ENCODE assay signal across 24 mouse cellular contexts in genomic region chr4:88187649-88188048, GRCm38 (mm10).
DNase-seq lines count a peak whose midpoint lies in the region; ATAC-seq and TF ChIP-seq lines count a peak whose summit lies in the region.
"Had no signal": no experiment of that assay in that cellular context is flagged by ENCODE, and none has a peak within 500 bp of the region (broad histone marks: within the 10 kb centered on the region; RNA-seq: fewer than 3 reads in every experiment).

No protein-coding gene starts in this region.

- no peaks in the 10 kb centered on the region for H3K27me3 ChIP-seq in embryonic facial prominence, embryonic 14.5 days (replicated peaks; ENCODE audit: control insufficient read depth, insufficient read depth, low read length)
- no peaks in the 10 kb centered on the region for H3K27me3 ChIP-seq in embryonic facial prominence, embryonic 10.5 days (replicated peaks; ENCODE audit: low read depth, poor library complexity, severe bottlenecking)
- no peaks in the 10 kb centered on the region for H3K27me3 ChIP-seq in lung, embryonic 15.5 days
- H3K27me3 ChIP-seq in stomach, embryonic 15.5 days (replicated peaks), result no peaks in the 10 kb centered on the region
- no peaks in the 10 kb centered on the region for H3K27me3 ChIP-seq in forebrain, postnatal 0 days (ENCODE audit: insufficient read depth, low read length)
- H3K27me3 ChIP-seq: embryonic facial prominence, embryonic 15.5 days; heart, embryonic 13.5 days had no signal

- no peak overlapping the region for H3K27ac ChIP-seq in embryonic facial prominence, embryonic 14.5 days (replicated peaks; ENCODE audit: low read depth, low read length)
- H3K27ac ChIP-seq in embryonic facial prominence, embryonic 10.5 days (replicated peaks), result no peak overlapping the region
- peak overlapping the region; percentile 63 for H3K27ac ChIP-seq in lung, embryonic 15.5 days
- H3K27ac ChIP-seq in stomach, embryonic 15.5 days, result no peak overlapping the region
- no peak overlapping the region for H3K27ac ChIP-seq in forebrain, postnatal 0 days (ENCODE audit: low read depth, low read length)
- H3K27ac ChIP-seq: embryonic facial prominence, embryonic 15.5 days; heart, adult 2 months; heart, embryonic 10.5 days; heart, embryonic 13.5 days; hindbrain, embryonic 14.5 days had no signal

- no peaks in the 10 kb centered on the region for H3K9me3 ChIP-seq in embryonic facial prominence, embryonic 14.5 days (ENCODE audit: control insufficient read depth, low read length)
- H3K9me3 ChIP-seq in embryonic facial prominence, embryonic 10.5 days, result no peaks in the 10 kb centered on the region
- H3K9me3 ChIP-seq in lung, embryonic 15.5 days, result no peaks in the 10 kb centered on the region
- no peaks in the 10 kb centered on the region for H3K9me3 ChIP-seq in stomach, embryonic 15.5 days
- no peaks in the 10 kb centered on the region for H3K9me3 ChIP-seq in forebrain, postnatal 0 days (ENCODE audit: low read length)
- H3K9me3 ChIP-seq: embryonic facial prominence, embryonic 15.5 days; heart, embryonic 10.5 days; heart, embryonic 13.5 days had no signal

- H3K4me2 ChIP-seq in embryonic facial prominence, embryonic 14.5 days (ENCODE audit: low read depth, low read length), result no peak overlapping the region
- no peak overlapping the region for H3K4me2 ChIP-seq in lung, embryonic 15.5 days
- H3K4me2 ChIP-seq in stomach, embryonic 15.5 days, result no peak overlapping the region
- H3K4me2 ChIP-seq in forebrain, postnatal 0 days (ENCODE audit: low read depth), result no peak overlapping the region
- H3K4me2 ChIP-seq: embryonic facial prominence, embryonic 15.5 days; heart, embryonic 13.5 days; hindbrain, embryonic 14.5 days had no signal

- no peaks in the 10 kb centered on the region for H3K36me3 ChIP-seq in embryonic facial prominence, embryonic 14.5 days (ENCODE audit: control insufficient read depth, insufficient read depth, low read length)
- H3K36me3 ChIP-seq in embryonic facial prominence, embryonic 10.5 days (replicated peaks), result 0 out of 2 replicates have a peak, but pooled peaks cover under 1% of the 10 kb centered on the region
- no peaks in the 10 kb centered on the region for H3K36me3 ChIP-seq in lung, embryonic 15.5 days
- no peaks in the 10 kb centered on the region for H3K36me3 ChIP-seq in stomach, embryonic 15.5 days
- H3K36me3 ChIP-seq in forebrain, postnatal 0 days (ENCODE audit: insufficient read depth), result no peaks in the 10 kb centered on the region
- H3K36me3 ChIP-seq: embryonic facial prominence, embryonic 15.5 days; heart, embryonic 10.5 days had no signal

- no peaks in the 10 kb centered on the region for H3K4me1 ChIP-seq in embryonic facial prominence, embryonic 14.5 days (ENCODE audit: control insufficient read depth, insufficient read depth, low read length)
- no peaks in the 10 kb centered on the region for H3K4me1 ChIP-seq in embryonic facial prominence, embryonic 10.5 days
- H3K4me1 ChIP-seq in lung, embryonic 15.5 days, result no peaks in the 10 kb centered on the region
- H3K4me1 ChIP-seq in stomach, embryonic 15.5 days, result no peaks in the 10 kb centered on the region
- peaks cover 7% of the 10 kb centered on the region; the same call in 1 of the 2 replicates for H3K4me1 ChIP-seq in forebrain, postnatal 0 days (ENCODE audit: insufficient read depth)

- no peak for TF ChIP-seq CTCF in forebrain, postnatal 0 days (IDR thresholded peaks at IDR 0.05; ENCODE audit: low read depth)

- no peak overlapping the region for H3K9ac ChIP-seq in embryonic facial prominence, embryonic 14.5 days (ENCODE audit: low read depth, low read length)
- H3K9ac ChIP-seq in lung, embryonic 15.5 days, result no peak overlapping the region
- H3K9ac ChIP-seq in stomach, embryonic 15.5 days, result no peak overlapping the region
- H3K9ac ChIP-seq in forebrain, postnatal 0 days, result no peak overlapping the region
- H3K9ac ChIP-seq: embryonic facial prominence, embryonic 15.5 days; heart, embryonic 13.5 days; hindbrain, embryonic 14.5 days had no signal

- no peak overlapping the region for H3K4me3 ChIP-seq in embryonic facial prominence, embryonic 14.5 days (ENCODE audit: low read depth, low read length)
- H3K4me3 ChIP-seq in embryonic facial prominence, embryonic 10.5 days, result no peak overlapping the region
- no peak overlapping the region for H3K4me3 ChIP-seq in lung, embryonic 15.5 days
- no peak overlapping the region for H3K4me3 ChIP-seq in stomach, embryonic 15.5 days (replicated peaks)
- H3K4me3 ChIP-seq in forebrain, postnatal 0 days (ENCODE audit: low read depth, low read length), result no peak overlapping the region
- H3K4me3 ChIP-seq: embryonic facial prominence, embryonic 15.5 days; heart, adult 2 months; heart, embryonic 10.5 days; heart, embryonic 13.5 days had no signal

- DNase-seq in embryonic facial prominence, embryonic 14.5 days (ENCODE audit: low spot score), result peak; percentile 60
- DNase-seq in embryonic facial prominence, embryonic 10.5 days (ENCODE audit: low spot score), result no peak
- DNase-seq in lung, postnatal 10 days, result no peak
- no peak for DNase-seq in retina, embryonic 14.5 days (ENCODE audit: low spot score)
- no peak for DNase-seq in forebrain, postnatal 0 days
- DNase-seq: adrenal gland, adult 8-10 months; adrenal gland, postnatal 25 days; cerebellum, adult 11-12 months; cerebellum, adult 8-10 months; cerebellum, postnatal 10 days; cerebellum, postnatal 36 days; embryo, embryonic 11 days; gastrocnemius, postnatal 25 days; heart, adult 2 months; heart, postnatal 14 days; heart, postnatal 4 days had no signal

- 67% methylated on average over 3 of the region's 3 CpGs for WGBS in embryonic facial prominence, embryonic 14.5 days
- 79% methylated on average over 3 of the region's 3 CpGs for WGBS in embryonic facial prominence, embryonic 10.5 days
- 65% methylated on average over 3 of the region's 3 CpGs for whole genome bisulfite sequencing in lung, embryonic 15.5 days
- 60% methylated on average over 3 of the region's 3 CpGs for WGBS in stomach, embryonic 15.5 days
- 86% methylated on average over 3 of the region's 3 CpGs for WGBS in forebrain, postnatal 0 days

- ATAC-seq in embryonic facial prominence, embryonic 14.5 days (ENCODE audit: low read depth), result peak; percentile 87
- ATAC-seq in lung, embryonic 15.5 days (ENCODE audit: borderline replicate concordance, extremely low read depth, low FRiP score, low TSS enrichment), result no peak; the same call in 1 of the 2 replicates
- ATAC-seq in stomach, embryonic 15.5 days (ENCODE audit: insufficient read depth, low FRiP score, low read depth), result 0 out of 2 replicates have a peak, but pooled peaks have one; percentile 39
- no peak for ATAC-seq in forebrain, postnatal 0 days
- ATAC-seq: activated CD4-positive, CD25-positive, alpha-beta regulatory T cell, adult 4 months; forebrain, embryonic 14.5 days had no signal

Comparison
In these comparisons a context has a peak if more than half of its experiments do, and no peak if none do; other contexts are left out.
1. ATAC-seq: peak in embryonic facial prominence, embryonic 14.5 days (single experiment) and stomach, embryonic 15.5 days (single experiment); none in lung, embryonic 15.5 days (single experiment) and forebrain, postnatal 0 days (single experiment).